Mouse (Mus musculus) urinary bladder, postnatal 25 days (tissue): Measurements from ENCODE around the gene Grem1.

Source experiments
- DNase-seq: peaks from one replicate; pipeline ENCODE4 v3.0.0; 2022; ENCODE audit warnings: low spot score

Grem1 gene

DNA sequence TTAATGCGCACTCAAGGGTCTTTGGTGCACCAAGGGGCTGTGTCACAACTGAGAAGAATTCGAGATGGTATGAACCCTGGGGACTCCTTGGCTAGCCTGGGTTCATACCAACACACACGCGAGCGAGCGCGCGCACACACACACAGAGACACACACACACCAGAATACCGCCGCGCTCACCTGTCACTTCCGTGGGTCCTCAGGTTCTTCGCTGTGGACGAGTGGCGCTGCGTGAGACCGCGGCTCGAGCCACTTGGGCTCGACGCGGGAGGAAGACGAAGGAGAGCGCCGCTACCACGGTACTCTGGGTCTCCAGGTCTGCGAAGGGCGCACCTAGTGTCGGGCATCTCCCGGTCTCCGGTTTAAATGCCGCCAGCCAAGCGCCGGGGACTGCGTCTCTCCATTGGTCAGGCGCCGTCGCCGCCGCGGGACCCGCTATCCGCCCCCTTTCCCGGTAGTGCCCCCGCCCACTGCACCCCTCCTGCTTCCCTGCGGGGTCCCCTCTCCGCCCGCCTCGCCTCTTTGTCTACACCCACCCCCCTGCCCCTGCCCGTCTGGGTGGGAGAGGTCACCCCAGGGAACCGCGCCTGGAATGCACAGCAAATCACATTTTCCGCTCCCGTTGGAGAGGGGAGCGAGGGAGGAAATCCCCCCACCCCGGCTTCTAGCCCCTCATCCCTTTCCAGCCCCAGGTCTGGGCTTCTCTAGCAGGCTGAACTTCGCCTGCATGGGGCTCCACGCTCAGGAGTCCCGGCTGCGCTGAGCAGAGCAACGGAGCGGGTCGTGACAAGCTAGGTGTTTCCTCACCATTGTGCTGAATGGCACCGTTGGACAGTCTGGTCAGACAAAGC is at the start of gene Grem1:
TSS of gene Grem1 (minus strand) at position 336 of the 851 bp plus-strand sequence.
- no peak for DNase-seq

DNA sequence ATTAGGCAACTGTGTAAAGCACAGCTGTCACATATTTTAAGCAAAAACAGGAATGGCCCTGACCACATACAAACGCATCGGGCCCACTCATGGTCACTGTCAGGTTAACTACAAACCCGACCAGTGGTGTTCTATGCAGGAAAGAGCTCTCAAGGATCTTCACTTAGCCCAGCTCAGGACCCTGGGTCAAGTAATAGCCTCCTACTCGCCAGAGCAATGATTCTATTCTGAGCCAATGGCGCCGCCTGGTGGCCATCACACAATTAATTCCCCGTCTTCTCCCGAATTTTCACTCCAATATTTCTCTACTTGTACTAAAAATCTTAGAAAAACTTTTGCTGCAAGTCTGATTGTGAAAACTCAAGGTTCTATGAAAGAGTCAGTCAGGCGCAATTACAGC is 49.2 kb upstream of the Grem1 start:
- DNase-seq: peak; percentile 71

DNA sequence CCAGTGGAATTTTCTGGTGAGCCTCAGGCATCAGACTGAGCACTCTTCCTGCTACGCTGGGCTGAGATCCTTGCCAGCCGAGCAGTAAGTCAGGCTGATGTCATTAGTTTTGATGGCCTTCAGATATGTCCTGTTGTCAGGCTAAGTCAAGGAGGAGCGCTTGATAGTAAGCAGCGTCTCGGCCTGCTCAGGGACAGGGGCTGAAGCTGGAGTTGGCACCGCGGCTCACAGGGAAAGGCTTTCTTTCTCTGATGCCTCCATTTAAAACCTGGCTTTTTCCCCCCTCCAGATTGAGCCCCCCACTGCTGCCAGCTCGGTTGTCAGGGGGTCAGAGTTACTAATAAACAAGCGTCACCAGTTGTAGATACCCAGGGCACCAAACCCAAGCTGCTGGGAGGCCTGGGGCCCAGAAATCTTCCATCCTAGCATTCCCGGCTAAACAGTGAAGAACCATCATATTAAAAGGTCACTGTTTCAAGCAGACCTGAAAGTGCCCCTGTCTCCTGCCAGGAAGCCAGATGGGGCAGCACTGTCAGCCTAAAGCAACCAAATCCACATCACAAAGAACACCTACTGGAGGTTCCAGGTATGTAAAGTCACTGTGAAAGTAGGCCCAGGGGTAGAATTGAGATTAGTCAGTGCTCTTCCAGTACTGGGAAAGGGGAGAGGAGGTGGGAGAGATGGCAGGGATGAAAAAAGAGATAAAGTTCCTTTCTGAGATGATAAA is 48.6 kb upstream of the Grem1 start:
- DNase-seq: no peak

GRCm38 (mm10) chr2:113805765-113806164 is 47.3 kb upstream of the Grem1 start:
- no peak for DNase-seq

DNA sequence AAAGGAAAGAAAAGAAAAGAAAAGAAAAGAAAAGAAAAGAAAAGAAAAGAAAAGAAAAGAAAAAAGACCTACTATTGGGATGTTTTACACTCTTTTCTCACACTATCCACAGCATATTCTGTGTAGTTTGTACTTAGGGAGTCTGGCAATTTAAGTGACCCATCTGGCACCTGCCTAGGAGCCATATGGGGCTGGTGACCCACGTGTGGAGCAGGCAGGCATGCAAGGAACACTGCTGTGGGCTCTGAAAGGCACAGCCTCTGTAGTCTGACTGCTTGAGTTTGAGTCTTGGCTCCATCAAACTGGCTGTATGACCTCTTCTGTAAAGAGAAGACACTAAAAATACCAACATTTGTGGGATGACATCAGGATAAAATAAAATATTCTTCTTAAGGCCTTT is 45.3 kb upstream of the Grem1 start:
- no peak for DNase-seq

DNA sequence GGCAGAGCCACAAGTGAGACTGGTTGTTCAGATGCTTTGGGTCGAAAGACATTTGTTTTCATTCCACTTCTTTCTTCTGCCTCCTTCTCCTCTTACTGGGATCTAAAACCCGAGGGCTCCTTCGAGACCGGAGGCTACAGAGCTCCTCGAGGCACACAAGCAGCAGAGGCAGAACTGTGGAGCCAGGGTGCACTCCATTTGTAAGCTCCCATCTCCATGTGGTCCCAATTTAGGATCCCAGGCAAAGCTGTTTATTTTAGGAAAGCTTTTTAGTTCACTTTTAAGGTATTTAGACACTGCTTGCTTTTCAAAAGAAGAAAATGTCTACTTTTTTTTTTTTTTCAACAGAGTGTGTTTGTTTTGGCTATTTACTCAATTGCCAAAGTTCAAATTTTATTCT is 42.4 kb upstream of the Grem1 start:
- DNase-seq: no peak

- no peak for DNase-seq
Measured at GRCm38 (mm10) chr2:113798605-113799004, 40.2 kb upstream of the Grem1 start.

DNA sequence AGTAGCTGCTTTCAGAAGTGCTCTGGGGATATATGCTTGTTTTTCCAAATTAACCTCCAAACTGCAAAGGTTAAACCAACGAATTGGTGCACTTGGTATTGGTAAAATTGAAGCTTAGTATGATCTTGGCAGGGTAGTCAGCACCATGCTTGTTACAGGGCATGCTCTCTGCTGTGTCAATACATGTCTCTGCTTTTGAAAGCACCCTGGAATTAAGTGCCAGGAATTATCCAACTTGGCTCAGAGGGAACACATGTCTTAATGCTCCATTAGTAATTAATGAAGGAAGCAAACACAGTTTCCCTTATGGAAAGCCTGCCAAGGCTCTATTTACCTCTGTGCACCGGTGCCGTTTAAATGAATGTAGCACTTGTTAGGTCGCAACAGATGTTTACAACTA is 36.7 kb upstream of the Grem1 start:
- no peak for DNase-seq

- DNase-seq: no peak
Measured at GRCm38 (mm10) chr2:113793521-113793920, 35.1 kb upstream of the Grem1 start.

DNA sequence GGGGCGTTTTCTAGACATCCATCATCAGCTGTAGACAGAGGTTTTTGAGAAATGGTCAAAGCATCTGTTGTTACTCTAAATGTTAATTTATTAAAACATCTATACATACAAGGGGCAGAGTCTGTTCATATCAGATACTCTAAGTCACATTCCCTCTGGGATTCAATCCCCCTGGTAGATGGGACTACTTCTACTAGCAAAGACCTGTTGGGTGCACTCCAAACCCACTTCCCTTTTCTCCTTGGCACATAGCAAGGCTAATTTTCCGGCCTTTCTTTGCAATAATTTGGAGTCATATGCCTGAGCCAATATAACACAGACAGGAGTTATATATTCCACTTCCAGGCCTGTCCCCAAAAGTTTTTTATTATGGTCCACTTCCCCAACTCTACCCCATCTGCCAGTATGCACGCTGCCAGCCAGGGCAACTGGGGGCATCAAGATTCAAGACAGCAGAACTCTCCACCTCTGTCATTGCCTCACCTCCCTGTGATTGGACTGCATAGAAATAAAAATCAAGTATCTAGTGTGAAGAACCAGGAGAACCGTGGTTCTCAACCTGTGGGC is 30.5 kb upstream of the Grem1 start:
- no peak for DNase-seq

DNA sequence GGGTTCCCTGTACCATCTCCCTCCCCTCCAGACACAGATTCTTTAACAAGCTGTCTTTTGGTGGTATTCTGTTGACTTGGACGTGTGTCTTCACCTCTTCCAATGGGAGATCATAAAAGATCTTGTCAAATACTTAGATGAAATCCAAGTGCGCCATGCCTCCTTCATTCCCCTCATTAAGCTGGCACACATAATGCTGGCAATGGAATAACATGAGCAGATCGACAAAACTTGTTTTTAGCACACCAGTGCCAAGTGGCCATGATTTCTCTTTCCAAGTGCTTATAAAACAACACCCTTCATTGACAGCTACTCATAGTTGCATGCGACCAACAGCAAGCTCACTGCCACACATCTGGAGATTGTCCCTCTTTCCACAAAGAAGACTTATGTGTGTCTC is 29.4 kb upstream of the Grem1 start:
- DNase-seq: no peak

DNA sequence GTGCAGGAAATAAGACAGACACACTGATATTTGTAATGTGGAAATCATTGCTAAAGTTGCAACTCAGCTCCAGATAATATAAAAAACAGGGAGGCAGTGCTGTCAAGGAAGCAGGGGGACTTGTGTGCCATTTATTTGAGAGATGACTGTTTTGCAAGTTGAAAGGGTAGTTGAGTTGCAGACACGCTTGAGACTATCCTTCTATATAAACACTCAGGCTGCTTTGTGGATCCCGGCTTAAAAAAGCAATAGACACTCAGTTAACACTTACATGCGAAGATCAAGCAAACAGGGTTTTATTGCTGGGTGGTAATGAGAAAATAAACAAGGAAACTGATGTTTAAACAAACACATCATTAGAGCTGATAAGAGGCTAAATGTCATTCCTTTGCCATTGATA is 26.4 kb upstream of the Grem1 start:
- DNase-seq: no peak

DNA sequence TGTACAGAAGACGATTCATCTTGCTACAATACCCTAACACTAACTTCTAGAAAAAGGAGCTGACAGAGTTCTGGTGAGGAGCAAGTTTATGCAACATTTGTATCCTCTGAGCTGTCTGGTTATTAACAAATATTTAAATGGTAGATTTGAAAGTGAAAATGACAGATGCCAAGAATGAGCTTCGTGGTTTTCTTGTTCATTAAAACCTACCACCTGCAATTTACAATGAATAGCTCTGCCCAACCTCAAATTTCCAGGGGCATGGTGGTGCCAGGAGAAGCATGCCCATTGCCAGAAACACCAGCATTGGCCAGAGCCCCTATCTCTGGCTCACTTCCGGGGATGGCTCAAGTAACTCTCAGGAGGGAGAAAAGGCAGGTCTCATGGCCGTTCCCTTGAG is 23.1 kb upstream of the Grem1 start:
- no peak for DNase-seq

GRCm38 (mm10) chr2:113781107-113781506 is 22.7 kb upstream of the Grem1 start:
- no peak for DNase-seq

DNA sequence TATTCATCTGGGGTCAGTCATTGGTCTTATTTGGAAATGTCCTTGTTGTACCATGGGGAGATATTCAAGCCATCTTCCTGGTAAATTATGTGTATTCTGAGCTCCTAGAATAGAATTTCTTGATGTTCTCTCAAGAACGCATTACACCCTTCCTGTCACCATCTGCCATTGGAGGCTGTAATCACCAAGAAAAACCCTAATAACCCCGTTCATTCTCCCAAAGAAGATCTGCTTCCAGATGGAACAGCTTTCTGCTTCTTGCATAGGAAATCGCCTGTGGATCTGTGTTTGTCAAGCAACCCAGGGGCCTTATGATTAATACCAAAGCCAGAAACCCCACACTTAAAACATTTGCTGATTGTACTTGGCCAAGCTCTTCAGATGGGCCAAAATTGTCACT is 20.9 kb upstream of the Grem1 start:
- DNase-seq: no peak

DNA sequence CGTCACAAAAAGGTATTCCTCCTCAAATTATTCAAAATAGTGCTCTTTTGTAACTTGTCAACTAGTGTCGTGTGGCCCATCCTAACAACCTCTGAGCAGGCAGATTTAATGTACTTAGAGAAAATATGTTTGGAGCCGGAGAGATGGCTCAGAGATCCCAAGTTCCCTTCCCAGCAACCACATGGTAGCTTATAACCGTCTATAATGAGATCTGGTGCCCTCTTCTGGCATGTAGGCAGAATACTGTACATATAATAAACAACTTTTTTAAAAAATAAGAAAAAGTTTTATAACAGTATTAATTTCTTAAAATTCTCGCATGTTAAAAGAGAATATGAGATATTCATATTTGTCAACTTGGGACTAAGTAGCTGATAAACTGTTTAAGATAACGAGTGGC is 19.6 kb upstream of the Grem1 start:
- DNase-seq: no peak

DNA sequence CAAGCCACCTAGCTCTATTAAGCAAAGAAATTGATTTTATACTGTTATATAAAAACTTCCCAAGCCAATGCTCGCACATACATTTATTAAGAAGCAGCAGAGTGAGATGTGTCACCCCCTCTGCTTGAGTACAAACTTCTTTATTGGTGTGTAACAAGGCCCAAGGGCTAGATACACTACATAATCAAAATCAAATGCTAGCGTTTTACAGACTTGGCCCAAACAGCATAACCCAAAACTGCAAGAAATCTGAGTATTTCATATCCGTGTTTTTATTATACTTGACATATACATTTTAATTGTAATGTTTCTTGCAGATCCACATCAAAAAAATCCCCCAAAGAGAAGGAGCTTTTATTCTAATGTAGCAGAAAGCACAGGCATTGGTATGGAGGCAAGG is 17.9 kb upstream of the Grem1 start:
- DNase-seq: no peak

GRCm38 (mm10) chr2:113774150-113774805 is 15.8 kb upstream of the Grem1 start:
- no peak for DNase-seq

DNA sequence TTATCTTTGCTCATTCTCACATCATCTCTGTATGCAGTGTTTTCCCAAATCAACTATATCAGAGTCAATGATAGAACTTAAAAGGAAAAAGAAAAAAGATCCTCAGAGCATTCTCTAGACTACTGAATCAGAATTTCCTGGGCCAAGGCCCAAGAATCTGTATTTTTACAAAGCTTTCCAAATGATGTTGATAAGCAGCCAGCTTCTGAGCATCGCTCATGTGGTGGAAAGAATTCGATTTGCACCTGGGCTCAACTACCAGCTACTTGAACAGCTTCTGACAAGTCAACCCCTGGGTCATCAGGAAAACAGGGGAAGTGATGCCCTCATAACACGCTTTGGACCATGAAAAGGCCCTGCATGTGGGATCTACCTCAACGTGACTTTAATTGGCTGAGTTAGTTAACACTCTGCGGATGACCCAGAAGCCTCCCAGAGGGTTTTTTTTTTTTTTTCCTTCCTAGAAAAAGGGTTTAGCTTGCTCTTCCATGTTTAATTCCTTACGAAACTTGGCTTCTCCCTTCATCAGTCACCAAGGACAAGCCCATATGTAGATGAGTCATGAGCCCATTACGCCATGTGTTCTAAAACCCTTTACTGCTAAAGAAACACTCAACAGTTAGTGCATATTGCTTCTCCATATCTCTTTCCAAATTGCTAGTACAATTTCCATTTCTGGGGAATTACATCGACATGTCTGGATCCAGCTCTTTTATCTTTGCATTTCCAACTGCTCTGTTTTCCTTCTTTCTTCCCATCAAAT is 10.3 kb upstream of the Grem1 start:
- no peak for DNase-seq

- no peak for DNase-seq
Measured at GRCm38 (mm10) chr2:113765885-113766284, 7.4 kb upstream of the Grem1 start.

DNA sequence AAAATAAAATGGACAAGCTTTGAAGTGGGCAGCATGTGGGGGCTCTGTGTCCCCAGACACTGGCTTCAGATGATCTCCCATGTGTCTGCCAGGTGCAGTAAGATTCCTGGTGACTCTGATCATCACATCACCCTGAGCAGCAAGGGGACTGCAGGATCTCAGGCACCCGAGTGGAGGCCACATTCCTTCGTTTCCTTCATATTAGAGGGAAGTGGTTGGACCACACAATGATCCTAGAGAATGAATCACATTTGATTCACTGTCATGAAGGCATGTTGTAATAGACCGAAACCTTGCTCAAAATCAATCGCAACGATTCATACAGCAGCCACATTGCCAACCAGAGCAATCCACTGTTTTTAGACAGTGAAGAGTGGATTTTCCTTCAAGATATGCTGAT is 6.5 kb upstream of the Grem1 start:
- no peak for DNase-seq
